Mouse (Mus musculus) testis, adult 2 months (tissue): Measurements from ENCODE around the gene Igsf8.

Experiments
- CTCF ChIP-seq: fragments of 200-500 bp; IDR thresholded peaks from 2 replicates; pipeline ENCODE4 v1.5.1; 2012; ENCODE audit warnings: low read depth, mild to moderate bottlenecking, inconsistent platforms, low read length, moderate library complexity; ENCODE audit not compliant: control insufficient read depth, insufficient read depth, insufficient replicate concordance
- POLR2A ChIP-seq: fragments of 200-500 bp; IDR thresholded peaks from 2 replicates; pipeline ENCODE4 v1.6.1; 2012; ENCODE audit warnings: low read depth, mild to moderate bottlenecking, inconsistent platforms, low read length, moderate library complexity; ENCODE audit not compliant: control insufficient read depth

GRCm38 (mm10) chr1:172358341-172358740, 96.9 kb downstream of the Igsf8 start:
- TF ChIP-seq CTCF (no peak), POLR2A (no peak)
